Mouse (Mus musculus): ENCODE data around the gene Blm.

Gene Blm

GRCm38 (mm10) chr7:80535009-80535744 lies at the start of gene Blm:
Blm (minus strand) TSS chr7:80535119.
- DNase-seq (ENCODE audit: low spot score), result peak; percentile 94

- no peak for DNase-seq (ENCODE audit: low spot score)
Observed at GRCm38 (mm10) chr7:80583981-80584380, 49.1 kb upstream of the Blm start.

- DNase-seq (ENCODE audit: low spot score), result no peak
Observed at GRCm38 (mm10) chr7:80582821-80583451, 48.0 kb upstream of the Blm start.

GRCm38 (mm10) chr7:80580368-80580767 lies 45.4 kb upstream of the Blm start:
- no peak for DNase-seq (ENCODE audit: low spot score)

- no peak for DNase-seq (ENCODE audit: low spot score)
Observed at GRCm38 (mm10) chr7:80577417-80577980, 42.6 kb upstream of the Blm start.

- DNase-seq (ENCODE audit: low spot score), result no peak
Observed at GRCm38 (mm10) chr7:80576626-80577025, 41.7 kb upstream of the Blm start.

GRCm38 (mm10) chr7:80575750-80576149 lies 40.8 kb upstream of the Blm start:
- no peak for DNase-seq (ENCODE audit: low spot score)

- no peak for DNase-seq (ENCODE audit: low spot score)
Observed at GRCm38 (mm10) chr7:80573076-80573475, 38.2 kb upstream of the Blm start.

- no peak for DNase-seq (ENCODE audit: low spot score)
Observed at GRCm38 (mm10) chr7:80567982-80568381, 33.1 kb upstream of the Blm start.

GRCm38 (mm10) chr7:80561931-80562330 lies 27.0 kb upstream of the Blm start:
- no peak for DNase-seq (ENCODE audit: low spot score)

GRCm38 (mm10) chr7:80561271-80561670 lies 26.4 kb upstream of the Blm start:
- no peak for DNase-seq (ENCODE audit: low spot score)

GRCm38 (mm10) chr7:80558572-80558971 lies 23.7 kb upstream of the Blm start:
- no peak for DNase-seq (ENCODE audit: low spot score)

- DNase-seq (ENCODE audit: low spot score), result no peak
Observed at GRCm38 (mm10) chr7:80558101-80558500, 23.2 kb upstream of the Blm start.

GRCm38 (mm10) chr7:80557161-80557560 lies 22.2 kb upstream of the Blm start:
- DNase-seq (ENCODE audit: low spot score), result no peak

- DNase-seq (ENCODE audit: low spot score), result peak; percentile 62
Observed at GRCm38 (mm10) chr7:80556166-80556565, 21.2 kb upstream of the Blm start.

GRCm38 (mm10) chr7:80555146-80555545 lies 20.2 kb upstream of the Blm start:
- no peak for DNase-seq (ENCODE audit: low spot score)

- no peak for DNase-seq (ENCODE audit: low spot score)
Observed at GRCm38 (mm10) chr7:80554180-80555021, 19.5 kb upstream of the Blm start.

GRCm38 (mm10) chr7:80548513-80549260 lies 13.8 kb upstream of the Blm start:
- no peak for DNase-seq (ENCODE audit: low spot score)

- DNase-seq (ENCODE audit: low spot score), result no peak
Observed at GRCm38 (mm10) chr7:80542139-80542831, 7.4 kb upstream of the Blm start.

GRCm38 (mm10) chr7:80539581-80539980 lies 4.7 kb upstream of the Blm start:
- DNase-seq (ENCODE audit: low spot score), result no peak

Measured in ovary, adult 18-20 months (tissue).